Mouse (Mus musculus): Measurements from ENCODE around the gene Fmnl1.
"Not testable (repeated sequence)": the region's sequence is repeated elsewhere in the genome, so short reads cannot be mapped to it uniquely, and the experiment has no call there.

- not testable (repeated sequence) for TF ChIP-seq CTCF (IDR thresholded peaks at IDR 0.05; ENCODE audit: extremely low read depth, insufficient read length, insufficient replicate concordance, low read depth, low read length); POLR2A (IDR thresholded peaks at IDR 0.05; ENCODE audit: low read depth, low read length)
Observed at GRCm38 (mm10) chr11:103222718-103223117, 51.8 kb downstream of the Fmnl1 start.

Measured in small intestine, adult 2 months (tissue).